Mouse (Mus musculus) common myeloid progenitor, adult 5-6 weeks (primary cell): ENCODE measurements around the gene Pdpk1. TPM values are rescaled to one million over a fixed set of nuclear protein-coding genes. Genes with fewer than 3 reads are reported as not detected.
"Not testable (repeated sequence)": the region's sequence is repeated elsewhere in the genome, so short reads cannot be mapped to it uniquely, and the experiment has no call there.

Experiments used
- ATAC-seq: replicated peaks from 2 replicates; pipeline ENCODE4 v1.8.0; 2016; ENCODE audit warnings: low read depth, mild to moderate bottlenecking, moderate TSS enrichment, inconsistent platforms; ENCODE audit not compliant: poor library complexity, severe bottlenecking
- total RNA-seq: library from RNA; stranded (forward); fragments of 200-1000, 187-1606 nt; gene quantifications from 2 replicates; pipeline ENCODE4 v1.2.3, GENCODE M21; 2017

Pdpk1 gene
- total RNA-seq, 1 experiment from 2014 or later, result 33.8 TPM

- no peak for ATAC-seq
Observed at GRCm38 (mm10) chr17:24131570-24131969, 19.2 kb downstream of the Pdpk1 start.

- not testable (repeated sequence) for ATAC-seq
Observed at GRCm38 (mm10) chr17:24129246-24129645, 21.5 kb downstream of the Pdpk1 start.

- no peak for ATAC-seq
Observed at GRCm38 (mm10) chr17:24127592-24127991, 23.1 kb downstream of the Pdpk1 start.

- ATAC-seq, result no peak
Observed at GRCm38 (mm10) chr17:24126801-24127200, 23.9 kb downstream of the Pdpk1 start.

- no peak for ATAC-seq
Observed at GRCm38 (mm10) chr17:24119446-24119845, 31.3 kb downstream of the Pdpk1 start.

GRCm38 (mm10) chr17:24113031-24113430 lies 37.7 kb downstream of the Pdpk1 start:
- ATAC-seq, result no peak

- no peak for ATAC-seq
Observed at GRCm38 (mm10) chr17:24111256-24111655, 39.5 kb downstream of the Pdpk1 start.

GRCm38 (mm10) chr17:24108896-24109295 lies 41.8 kb downstream of the Pdpk1 start:
- no peak for ATAC-seq

GRCm38 (mm10) chr17:24105111-24105510 lies 45.6 kb downstream of the Pdpk1 start:
- no peak for ATAC-seq

- ATAC-seq, result no peak
Observed at GRCm38 (mm10) chr17:24098354-24098753, 52.4 kb downstream of the Pdpk1 start.

- no peak for ATAC-seq
Observed at GRCm38 (mm10) chr17:24090575-24090974, 60.1 kb downstream of the Pdpk1 start.

- ATAC-seq, result not testable (repeated sequence)
Observed at GRCm38 (mm10) chr17:24086399-24086798, 64.3 kb downstream of the Pdpk1 start.

GRCm38 (mm10) chr17:24084593-24084992 lies 66.1 kb downstream of the Pdpk1 start:
- ATAC-seq, result no peak

GRCm38 (mm10) chr17:24077101-24077500 lies 73.6 kb downstream of the Pdpk1 start:
- ATAC-seq, result no peak

GRCm38 (mm10) chr17:24072919-24073696 lies 77.6 kb downstream of the Pdpk1 start, which contains the start of gene Kctd5:
Gene Kctd5 (minus strand): TSS chr17:24073485.
- ATAC-seq, result peak; percentile 99

- no peak for ATAC-seq
Observed at GRCm38 (mm10) chr17:24069531-24069930, 81.2 kb downstream of the Pdpk1 start.

- ATAC-seq, result no peak
Observed at GRCm38 (mm10) chr17:24068271-24068670, 82.5 kb downstream of the Pdpk1 start.

- no peak for ATAC-seq
Observed at GRCm38 (mm10) chr17:24062459-24063155, 88.1 kb downstream of the Pdpk1 start.

GRCm38 (mm10) chr17:24057730-24058245 lies 92.9 kb downstream of the Pdpk1 start:
- ATAC-seq, result no peak

- ATAC-seq, result no peak
Observed at GRCm38 (mm10) chr17:24056636-24057625, 93.8 kb downstream of the Pdpk1 start.
